Mouse (Mus musculus) T-helper 2 cell (primary cell): Measurements from ENCODE around the gene Zfyve9.
"Not testable (repeated sequence)": the region's sequence is repeated elsewhere in the genome, so short reads cannot be mapped to it uniquely, and the experiment has no call there.

Experiments
- in situ Hi-C: fragments of 300-600 bp; cut with MboI, MseI; formaldehyde crosslinking; loops from one replicate; pipeline ENCODE4 v1.15.1; 2025; ENCODE audit warnings: high pct_unique_total_duplicates

Gene Zfyve9

DNA sequence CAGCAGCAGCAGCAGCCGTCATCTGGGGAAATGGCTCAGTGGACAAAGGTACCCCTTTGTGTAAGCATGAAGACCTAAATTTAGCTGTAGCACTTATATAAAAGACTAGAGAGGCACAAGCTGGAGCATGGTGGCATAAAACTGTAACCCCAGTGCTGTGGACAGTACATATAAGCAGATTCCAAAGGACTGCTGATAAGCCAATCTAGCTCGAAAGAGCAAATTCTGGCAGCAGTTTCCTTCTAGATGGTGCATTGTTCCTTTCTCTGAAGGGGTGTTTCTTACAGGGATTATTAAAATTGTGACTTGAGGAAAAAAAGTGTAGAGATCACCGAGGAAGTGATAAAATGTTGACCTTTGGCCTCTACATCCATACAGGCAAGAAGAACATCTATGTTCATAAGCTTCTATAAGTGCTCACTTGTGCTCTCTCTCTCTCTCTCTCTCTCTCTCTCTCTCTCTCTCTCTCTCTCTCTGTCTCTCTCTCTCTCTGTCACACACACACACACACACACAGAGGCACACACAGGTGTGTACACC, 59.3 kb downstream of the Zfyve9 start:
- in situ Hi-C loops = no loop called here

DNA sequence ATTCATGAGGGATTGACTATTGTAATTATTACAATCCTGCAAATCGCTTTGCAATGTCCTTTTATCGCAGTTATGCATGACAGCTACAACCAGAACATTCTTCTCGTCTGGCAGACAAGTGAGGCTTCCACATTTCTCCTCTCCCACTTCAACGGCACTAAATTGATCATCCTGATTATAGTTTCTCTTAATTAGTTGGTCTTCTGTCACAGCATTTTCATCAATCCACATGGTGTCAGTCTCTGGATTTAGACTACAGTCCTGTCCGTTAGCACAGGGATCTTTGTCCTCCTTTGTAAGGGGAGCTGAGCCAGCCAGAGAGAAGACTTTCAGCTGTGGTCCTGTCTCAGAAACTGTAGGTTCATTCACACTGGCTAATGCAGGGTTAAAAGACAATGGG, 61.2 kb downstream of the Zfyve9 start, which contains the start of gene 3110021N24Rik:
Gene 3110021N24Rik, plus strand, starts transcription at position 301 of the 400 bp plus-strand sequence.
- in situ Hi-C loops = no loop called here

DNA sequence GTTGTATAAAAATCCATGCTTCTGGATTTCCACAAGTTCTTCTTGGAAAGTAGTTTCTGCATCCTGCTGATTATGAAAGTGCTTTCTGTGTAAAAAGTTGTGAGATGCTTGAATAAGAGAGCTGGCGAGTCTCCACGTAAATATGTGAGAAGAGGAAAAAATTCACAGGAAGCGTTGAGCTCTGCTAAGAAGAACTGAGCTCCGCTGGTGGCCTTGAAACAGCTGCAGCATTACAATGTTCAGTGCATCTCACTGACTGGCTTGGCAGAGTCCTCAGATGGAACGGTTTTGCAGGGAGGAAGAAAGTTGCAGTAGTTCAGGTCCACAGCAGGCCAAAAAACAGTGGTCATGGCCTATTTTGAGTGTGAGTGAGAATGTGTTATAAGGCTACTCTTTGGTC, 72.4 kb downstream of the Zfyve9 start:
- in situ Hi-C loops = no loop called here

DNA sequence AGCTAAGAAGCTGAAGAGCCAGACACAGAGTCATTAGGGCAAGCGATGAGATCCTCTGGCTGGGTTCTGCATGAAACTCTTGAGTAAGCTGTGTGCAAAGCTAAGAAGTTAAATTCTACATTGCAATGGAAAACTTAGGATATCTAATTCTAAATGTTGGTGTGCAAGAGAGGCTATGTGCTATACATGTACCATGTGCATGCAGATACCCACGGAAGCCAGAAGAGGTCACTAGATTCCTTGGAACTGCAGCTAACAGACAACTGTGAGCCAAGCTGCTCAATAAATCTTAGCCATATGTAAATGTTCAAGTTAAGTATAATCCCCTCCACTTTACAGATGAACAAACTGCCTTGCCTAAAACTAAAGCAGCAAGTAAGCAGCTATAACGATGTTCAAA, 83.7 kb downstream of the Zfyve9 start:
- in situ Hi-C loops = no loop called here

DNA sequence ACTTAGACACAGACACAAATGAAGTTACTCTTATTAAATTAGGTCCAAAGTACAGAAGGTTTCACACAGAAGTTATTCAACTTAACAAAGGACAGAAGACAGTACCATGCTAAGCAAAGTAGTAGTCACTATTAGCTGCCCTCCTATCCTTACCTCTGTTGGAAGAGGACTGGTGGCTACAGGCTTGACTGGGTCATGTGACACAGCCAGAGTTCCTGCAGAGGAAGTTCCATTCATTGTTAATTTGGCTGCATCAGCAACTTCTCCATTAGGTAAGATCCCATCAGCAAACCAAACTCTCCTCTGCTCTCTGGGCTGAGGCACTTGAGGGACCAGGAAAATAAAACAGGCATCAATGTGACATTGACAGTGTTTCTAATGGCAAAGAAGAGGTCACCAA, 89.1 kb downstream of the Zfyve9 start:
- in situ Hi-C loops = no loop called here

DNA sequence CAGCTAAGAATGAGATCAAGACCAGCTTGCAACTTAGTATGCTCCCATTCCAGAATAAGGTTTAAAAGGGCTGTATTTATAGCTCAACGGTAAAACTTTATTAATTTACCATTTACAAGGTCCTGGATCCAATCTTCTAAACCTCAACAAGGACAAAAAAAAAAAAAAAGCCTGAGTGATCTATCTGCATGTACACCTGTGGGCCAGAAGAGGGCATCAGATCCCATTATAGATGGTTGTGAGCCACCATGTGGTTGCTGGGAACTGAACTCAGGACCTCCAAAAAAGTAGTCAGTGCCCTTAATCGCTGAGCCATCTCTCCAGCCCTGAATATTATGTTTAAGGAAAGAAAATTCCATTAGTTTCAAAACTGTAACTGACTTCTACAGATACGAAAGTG, 90.1 kb downstream of the Zfyve9 start:
- in situ Hi-C loops = no loop called here

DNA sequence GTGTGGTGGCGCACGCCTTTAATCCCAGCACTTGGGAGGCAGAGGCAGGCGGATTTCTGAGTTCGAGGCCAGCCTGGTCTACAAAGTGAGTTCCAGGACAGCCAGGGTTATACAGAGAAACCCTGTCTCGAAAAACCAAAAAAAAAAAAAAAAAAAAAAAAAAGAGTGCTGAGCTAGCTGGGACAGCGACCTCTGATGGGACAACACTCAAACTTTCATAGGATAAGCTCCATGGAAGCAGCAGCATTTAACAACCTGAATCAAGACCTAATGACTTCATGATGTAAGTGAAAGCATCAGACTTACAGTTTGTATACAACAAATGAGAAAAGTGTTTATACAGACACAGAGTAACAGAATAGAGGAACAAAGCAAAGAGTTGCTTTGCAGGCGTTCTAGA, 93.5 kb downstream of the Zfyve9 start:
- in situ Hi-C loops = not testable (repeated sequence)

DNA sequence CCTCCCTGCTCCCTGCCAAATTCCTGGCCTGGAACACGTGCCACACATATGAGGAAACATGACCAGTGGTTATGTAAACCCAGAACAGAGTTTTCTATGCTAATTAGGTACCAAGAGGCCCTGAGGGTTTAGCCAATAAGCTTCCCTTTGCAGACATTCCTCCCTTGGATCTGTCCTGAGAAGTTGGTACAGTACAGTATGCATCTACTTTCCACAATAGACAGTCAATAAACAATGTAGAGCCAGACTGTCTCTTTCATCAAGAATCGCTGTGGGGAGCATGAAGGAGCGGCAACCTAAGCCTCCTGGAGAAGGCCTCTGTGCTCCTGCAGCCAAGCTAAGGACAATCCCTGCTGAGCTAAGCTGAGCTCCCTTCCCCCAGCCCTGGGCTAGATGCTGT, 94.4 kb downstream of the Zfyve9 start:
- in situ Hi-C loops = no loop called here

DNA sequence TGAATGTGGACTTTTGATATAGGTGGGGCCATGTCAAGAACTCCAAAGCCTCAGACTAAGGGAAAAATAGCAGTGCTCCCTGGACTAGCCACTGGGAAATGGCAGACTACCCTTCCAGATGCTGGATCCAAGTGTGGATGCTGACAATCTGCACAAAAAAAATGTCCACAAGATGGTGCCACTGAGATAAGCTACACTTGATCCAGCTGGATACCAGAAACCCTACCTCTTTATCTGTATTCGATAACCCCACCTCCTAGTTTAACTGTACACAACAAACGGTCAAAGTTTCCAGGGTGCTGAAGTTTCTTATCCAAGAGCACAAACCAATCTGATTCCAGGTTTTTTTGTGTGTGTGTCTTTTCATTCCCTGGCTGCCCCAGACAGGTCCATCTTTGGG, 116.2 kb downstream of the Zfyve9 start:
- in situ Hi-C loops = no loop called here

DNA sequence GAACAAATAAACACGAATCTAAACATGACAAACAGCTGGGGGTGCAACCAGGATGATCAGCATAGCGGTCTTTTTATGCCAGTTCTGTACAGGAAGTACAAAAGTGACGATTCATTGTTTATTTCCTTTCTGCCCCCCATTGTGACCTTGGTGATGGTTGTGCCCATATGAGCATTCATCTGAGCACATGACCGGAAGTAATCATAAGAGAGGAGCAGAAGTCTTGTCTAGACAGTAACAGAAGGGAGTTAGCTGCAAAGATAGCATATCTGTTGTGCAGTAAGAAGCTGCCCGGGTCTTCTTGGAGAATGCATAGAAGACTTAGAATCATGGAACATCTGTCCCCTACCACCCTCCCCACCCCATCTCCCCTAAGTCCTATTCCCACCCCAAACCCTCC, 141.8 kb downstream of the Zfyve9 start:
- in situ Hi-C loops = no loop called here

DNA sequence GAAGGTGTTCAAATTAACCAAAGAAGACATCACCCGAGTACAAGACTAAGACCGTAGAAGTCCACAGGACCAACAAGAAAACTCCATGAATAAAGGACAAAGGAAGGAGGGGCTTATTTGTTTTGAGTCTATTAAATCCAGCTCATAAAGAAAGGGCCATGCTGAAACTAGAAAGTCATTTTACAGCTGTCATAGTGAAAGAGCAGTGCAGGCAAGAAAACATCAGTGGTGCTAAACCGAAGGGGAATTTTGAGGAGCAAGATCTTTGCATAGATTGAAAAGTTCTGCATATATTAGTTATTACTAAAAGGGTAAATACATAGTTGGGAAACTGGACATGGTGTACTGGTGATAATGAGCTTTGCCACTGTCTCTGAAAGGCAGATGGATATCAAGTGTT, 142.9 kb downstream of the Zfyve9 start:
- in situ Hi-C loops = no loop called here

DNA sequence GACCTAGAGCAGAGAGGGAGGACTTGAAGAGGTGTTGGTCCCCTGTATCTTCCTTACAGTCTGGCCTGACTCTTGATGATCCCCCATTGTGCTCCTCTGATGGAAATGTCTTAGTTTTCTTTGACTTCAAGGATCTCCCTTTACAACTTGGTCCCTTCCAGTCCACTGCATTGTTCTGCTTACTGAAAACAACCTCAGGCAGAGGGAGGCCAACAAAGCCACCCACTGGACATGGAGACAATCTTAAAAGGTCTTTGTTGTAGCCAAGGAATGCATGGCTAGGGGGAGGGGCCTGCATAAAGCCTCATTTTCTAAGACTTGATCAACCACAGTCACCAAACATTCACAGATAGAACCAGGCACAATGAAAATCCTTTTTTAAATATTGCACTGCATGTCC, 145.5 kb downstream of the Zfyve9 start:
- in situ Hi-C loops = no loop called here

DNA sequence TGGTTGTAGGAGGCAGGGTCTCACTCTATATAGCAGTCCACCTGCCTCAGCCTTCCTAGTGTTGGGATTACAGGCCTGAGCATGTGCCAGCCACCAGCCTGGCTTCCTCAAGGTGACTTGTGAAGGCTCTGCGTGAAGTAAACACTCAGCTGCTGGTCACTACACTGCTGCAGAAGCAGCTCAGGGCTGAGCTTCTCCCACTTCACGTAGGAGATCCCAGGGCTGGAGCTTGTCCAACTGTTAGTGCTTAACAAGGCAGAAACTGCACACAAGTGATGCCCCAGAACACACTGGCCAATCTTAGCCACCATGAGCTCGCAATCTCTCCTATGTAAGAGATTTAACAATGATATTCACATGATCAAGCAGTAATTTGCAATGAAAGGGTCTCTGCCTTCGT, 145.9 kb downstream of the Zfyve9 start:
- in situ Hi-C loops = no loop called here

DNA sequence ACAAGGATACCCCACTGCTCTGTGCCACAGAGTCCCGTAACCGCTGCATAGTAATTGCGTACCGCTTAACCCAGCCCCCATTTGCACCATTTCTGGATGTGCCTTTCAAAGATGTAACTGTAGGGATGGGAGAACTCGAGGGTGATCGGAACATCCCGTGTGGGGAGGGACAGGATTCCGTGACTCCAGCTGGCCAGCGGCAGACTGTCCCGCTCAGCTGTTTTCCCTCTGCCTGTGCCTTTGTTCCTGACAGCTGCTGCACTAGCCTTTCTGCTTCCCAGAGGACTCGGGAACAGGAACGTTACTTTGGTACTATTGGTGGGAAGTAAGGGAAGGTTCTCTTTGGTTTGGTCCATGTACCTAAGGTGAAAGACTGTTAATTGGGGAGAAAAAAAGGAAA, 146.9 kb downstream of the Zfyve9 start:
- in situ Hi-C loops = no loop called here

DNA sequence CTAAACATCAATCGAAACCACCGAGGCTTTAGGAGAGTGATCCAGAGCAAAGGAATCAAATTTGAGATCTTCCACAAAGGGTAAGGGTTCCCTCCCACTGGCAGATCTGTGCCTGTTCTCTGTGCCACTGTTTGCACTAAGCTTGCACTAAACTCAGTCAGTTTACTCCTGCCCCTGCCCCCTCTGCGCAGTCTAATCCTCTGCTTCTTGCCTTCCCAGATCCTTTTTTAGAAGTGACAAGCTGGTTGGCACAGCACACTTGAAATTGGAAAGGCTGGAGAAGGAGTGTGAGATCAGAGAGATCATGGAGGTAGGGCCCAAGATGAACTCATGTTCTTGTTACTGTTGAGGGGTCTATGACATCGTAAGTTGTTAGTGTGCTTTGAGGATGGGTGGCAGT, 149.0 kb downstream of the Zfyve9 start:
- in situ Hi-C loops = no loop called here

DNA sequence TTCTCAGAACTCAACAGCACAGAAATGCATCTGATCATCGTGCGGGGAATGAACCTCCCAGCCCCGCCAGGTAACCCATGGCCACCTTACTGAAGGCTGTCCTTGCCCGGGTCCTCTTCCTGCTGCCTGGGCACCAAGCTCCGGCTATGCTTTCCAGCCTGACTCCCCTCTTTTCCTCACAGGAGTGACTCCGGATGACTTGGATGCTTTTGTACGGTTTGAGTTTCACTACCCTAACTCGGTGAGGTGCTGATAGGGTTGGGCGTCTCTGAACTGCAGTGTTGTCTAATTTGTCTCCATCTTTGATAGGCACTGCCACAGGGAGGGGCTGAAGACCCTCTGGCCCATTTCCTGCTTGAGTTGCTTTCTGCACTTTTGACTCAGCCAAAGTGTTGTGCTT, 150.5 kb downstream of the Zfyve9 start:
- in situ Hi-C loops = no loop called here

DNA sequence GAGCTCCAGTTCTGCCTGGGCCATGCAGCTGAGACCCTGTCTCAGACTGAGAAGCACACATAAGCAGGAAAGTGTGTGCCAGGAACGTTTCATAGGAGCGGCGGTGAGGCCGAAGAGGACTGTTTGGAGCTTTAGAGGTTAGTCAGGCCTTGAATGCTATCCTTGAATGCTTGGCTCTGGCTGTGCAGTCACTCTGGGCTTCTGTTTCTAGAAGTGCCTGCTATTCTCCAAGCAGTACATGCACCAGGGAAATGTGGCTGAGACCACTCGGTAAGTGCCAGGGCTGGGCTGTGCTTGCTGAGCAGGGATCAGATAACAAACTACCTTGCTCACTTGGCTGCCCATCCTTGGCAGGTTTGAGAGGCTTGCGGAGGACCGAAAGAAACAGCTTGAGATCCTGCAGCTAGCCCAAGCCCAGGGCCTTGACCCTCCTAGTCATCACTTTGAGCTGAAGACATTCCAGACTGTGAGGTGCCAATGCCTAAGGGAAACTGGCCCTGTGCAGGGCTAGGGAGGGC, 151.2 kb downstream of the Zfyve9 start:
- in situ Hi-C loops = no loop called here

DNA sequence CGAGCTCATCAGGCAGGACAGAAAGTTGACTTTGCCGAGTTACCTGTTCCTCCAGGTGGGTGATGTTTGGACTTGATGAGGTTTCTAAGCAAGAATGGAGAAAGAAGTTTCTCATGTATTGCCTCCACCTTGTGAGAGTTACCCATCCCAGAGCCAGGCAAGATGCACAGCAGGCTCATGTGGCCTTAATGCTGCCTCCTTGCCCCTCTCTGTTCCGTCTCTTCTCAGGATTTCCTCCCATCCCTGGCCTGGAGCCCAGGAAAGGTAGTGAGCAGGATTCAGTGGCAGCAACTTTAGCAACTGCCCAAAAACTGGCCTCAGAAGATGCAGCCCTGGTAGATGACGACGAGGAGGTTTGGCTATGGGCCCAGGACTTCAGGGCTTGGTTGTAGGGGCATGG, 153.5 kb downstream of the Zfyve9 start:
- in situ Hi-C loops = no loop called here

DNA sequence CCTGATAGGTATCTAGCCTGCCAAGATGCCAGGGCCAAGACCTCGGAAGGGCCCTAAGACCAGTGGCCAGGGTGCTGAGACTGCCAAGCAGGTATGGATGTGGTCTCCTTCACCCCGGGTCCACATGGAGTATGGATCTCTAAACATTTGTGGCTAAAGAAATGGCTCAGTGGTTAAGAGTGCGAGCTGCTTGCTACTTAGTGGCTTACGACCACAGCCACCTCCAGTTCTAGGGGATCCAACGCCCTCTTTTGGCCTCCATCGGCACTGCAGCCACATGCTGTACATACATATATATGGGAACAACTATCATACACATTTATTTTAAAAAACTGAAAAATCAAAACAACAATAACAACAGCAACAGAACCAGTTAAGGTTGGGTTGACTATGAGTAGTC, 159.1 kb downstream of the Zfyve9 start:
- in situ Hi-C loops = no loop called here

DNA sequence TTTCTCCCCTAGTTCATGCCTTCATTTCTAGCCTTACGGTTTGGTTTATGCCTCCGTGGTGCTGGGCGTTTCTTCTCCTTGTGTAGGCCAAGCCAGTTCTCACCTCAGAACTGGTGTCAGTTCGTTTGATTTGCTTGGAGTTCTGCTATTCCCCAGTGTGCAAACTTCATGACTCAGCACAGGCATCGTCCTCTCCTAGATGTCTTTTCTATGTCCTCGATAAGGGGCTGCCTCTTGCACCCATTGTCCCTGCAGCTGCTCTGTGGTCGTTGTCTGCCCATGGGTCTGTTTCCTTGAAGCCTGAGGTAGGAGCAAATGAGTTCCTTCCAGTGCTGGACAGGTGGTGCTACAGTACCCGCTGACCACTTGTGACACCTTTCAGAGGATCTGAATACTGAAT, 160.1 kb downstream of the Zfyve9 start:
- in situ Hi-C loops = no loop called here

DNA sequence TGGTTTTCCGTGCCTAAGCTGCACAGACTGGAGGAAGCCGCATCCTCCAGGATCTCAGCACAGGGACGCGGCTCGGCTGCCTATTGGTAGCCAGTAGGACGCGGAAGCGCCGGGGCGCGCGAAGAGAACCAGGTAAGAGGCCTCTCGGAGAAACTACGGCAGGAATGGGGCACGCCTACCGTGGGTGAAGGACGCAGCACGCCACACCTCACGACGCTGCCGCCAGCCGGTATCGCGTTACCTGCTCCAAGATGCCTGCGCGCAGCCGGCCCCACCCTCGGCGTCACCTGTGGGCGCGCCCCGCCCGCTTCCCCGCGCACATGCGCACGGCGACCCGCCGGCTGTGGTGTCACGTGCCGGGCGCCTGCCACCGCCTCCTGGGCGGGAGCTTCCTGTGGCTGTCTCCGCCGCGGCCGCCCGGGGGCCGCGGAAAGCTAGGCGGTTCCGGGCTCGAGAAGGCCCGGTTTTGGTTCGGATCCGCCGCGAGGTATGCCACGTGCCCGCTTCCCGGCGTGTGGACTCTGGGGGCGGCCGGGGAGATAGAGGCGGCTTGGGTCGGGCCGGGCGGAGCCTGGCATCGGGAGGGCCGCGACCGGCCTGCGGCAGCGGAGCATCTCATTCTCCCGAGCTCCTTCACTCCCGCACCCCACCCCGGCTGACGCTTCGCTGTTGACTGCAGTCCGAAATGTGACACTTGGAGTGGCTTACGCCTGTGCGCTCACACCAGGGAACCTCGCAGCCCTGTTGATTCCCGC, 160.8 kb downstream of the Zfyve9 start, which contains the start of gene Cc2d1b:
Gene Cc2d1b, plus strand, starts transcription at position 354 of the 755 bp plus-strand sequence.
- in situ Hi-C loops = no loop called here

DNA sequence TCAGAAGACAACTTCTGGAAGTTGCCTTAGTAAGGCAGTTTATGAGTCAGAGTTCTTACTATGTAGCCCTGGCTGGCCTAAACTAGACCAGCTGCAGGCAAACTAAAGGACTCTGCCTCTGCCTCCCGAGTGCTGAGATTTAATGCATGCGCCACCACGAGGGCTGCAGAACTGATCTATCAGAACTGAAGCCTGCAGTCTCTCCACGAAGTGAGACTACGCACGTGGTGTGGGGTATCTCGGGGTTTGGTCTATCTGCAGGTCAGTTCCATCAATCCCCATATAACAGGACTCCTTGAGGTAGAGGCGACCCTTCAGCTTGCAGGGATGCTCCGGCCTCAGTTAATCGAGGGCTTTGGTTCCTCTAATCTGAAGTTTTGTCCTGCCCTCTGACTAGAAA, 161.4 kb downstream of the Zfyve9 start:
- in situ Hi-C loops = no loop called here

DNA sequence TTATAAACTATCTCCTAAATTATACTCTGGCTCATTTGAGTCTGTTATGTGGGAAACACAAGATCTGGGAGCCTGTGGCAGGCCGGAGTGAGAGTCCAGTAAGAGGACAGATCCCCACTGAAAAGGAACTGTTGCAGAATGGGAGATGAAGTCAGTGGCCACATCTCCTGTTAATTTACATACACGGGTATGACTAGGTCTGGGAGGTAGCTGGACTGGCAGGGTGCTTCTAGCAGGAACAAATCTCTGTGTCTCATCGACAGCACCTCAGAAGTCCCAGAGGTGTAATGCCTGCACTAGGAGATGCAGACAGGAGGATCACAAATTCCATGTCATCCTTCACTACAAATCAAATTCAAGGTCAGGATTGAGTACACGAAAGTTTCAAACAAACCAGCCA, 162.0 kb downstream of the Zfyve9 start:
- in situ Hi-C loops = no loop called here
